Mouse (Mus musculus) thymus, adult 2 months (tissue): Measurements from ENCODE around the gene Zfp429. TPM values are rescaled to one million over a fixed set of nuclear protein-coding genes. Genes with fewer than 3 reads are reported as not detected.
"Not testable (repeated sequence)": the region's sequence is repeated elsewhere in the genome, so short reads cannot be mapped to it uniquely, and the experiment has no call there.

Source experiments
- DNase-seq: peaks from one replicate; pipeline ENCODE4 v3.0.0; 2021
- H3K27ac ChIP-seq: fragments of 200-500 bp; 2 replicates; pipeline ENCODE4 v1.5.1; 2012; ENCODE audit warnings: low read length, control low read depth; ENCODE audit not compliant: control insufficient read depth, insufficient read depth
- H3K27me3 ChIP-seq: fragments of 200-500 bp; 2 replicates; pipeline ENCODE4 v1.6.1; 2012; ENCODE audit warnings: mild to moderate bottlenecking, low read length, moderate library complexity, mixed read lengths; ENCODE audit not compliant: control insufficient read depth, insufficient read depth
- H3K36me3 ChIP-seq: fragments of 200-500 bp; 2 replicates; pipeline ENCODE4 v1.6.1; 2012; ENCODE audit warnings: mild to moderate bottlenecking, low read length, moderate library complexity; ENCODE audit not compliant: control insufficient read depth, insufficient read depth
- H3K4me1 ChIP-seq: fragments of 200-500 bp; replicated peaks from 2 replicates; pipeline ENCODE4 v1.6.1; 2012; ENCODE audit warnings: low read length; ENCODE audit not compliant: control insufficient read depth, insufficient read depth
- H3K4me3 ChIP-seq: fragments of 200-500 bp; 2 replicates; pipeline ENCODE4 v1.5.1; 2012; ENCODE audit warnings: mild to moderate bottlenecking, low read length, control low read depth, moderate library complexity; ENCODE audit not compliant: control insufficient read depth, insufficient read depth
- CTCF ChIP-seq: fragments of 200-500 bp; IDR thresholded peaks from 2 replicates; pipeline ENCODE4 v1.5.1; 2012; ENCODE audit warnings: mild to moderate bottlenecking, control low read depth, low read length, moderate library complexity, borderline replicate concordance; ENCODE audit not compliant: control insufficient read depth, poor library complexity, insufficient read depth; ENCODE audit errors: extremely low read depth
- POLR2A ChIP-seq: fragments of 200-500 bp; IDR thresholded peaks from 2 replicates; pipeline ENCODE4 v1.6.1; 2012; ENCODE audit warnings: mild to moderate bottlenecking, low read length, control low read depth, moderate library complexity; ENCODE audit not compliant: control insufficient read depth, poor library complexity, insufficient read depth; ENCODE audit errors: extremely low read depth
- WGBS: fragments of 180-500 bp; shearing (Covaris S2); methylation state at CpG from one replicate; pipeline ENCODE4 v1.1.7; 2018; 5-methylcytosine and 5-hydroxymethylcytosine counted together
- polyA plus RNA-seq: library from polyadenylated mRNA; depleted of rRNA; stranded (reverse); fragments of >200 nt; gene quantifications from 2 replicates; pipeline ENCODE4 v1.2.3, GENCODE M21; 2012; rRNA removed

Zfp429 gene
- polyA plus RNA-seq, result 1.6 and 5.0 TPM in 2 replicates

DNA sequence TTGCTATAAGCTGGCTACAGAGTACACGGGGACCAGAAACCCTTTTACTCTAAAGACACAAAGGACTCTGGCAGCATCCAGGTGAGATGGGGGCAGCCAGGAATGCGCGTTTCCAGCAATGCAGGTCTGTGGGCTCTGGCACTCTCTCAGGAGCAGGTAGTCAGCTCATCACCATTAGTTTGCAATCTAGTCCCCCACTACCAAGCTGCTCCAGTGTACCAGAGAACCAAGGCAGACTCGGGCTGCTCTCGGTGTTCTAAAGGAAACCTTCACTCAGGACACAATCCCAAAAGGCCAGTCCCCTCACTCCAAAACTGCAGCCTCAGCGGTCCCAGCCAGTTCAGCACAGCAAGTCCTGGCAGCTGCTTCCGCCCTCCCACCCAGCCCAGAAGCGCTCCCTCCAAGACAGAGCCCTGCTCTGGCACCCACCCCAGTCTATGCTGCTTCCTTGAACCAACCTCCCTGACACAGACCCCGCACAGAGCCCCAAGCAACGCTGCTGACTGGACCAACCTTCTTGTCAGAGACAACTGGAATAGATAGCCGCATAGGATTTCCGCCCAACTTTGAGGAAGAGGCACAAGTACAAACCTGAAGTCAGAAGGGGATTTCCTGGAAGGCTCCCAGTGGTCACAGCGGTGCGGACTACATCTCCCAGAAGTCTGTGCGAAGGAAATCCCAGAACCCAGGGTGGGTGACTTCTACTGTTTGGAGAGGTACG is at the start of gene Zfp429:
Gene Zfp429 (minus strand): TSS at position 637 of the 721 bp plus-strand sequence.
- H3K27me3 ChIP-seq, H3K4me1 ChIP-seq, H3K36me3 ChIP-seq, H3K27ac ChIP-seq: not testable (repeated sequence)
- DNase-seq, result peak; percentile 75
- 4% methylated on average over 16 of the region's 16 CpGs for WGBS
- H3K4me3 ChIP-seq, result peak within 1 kb of the TSS; percentile 54

DNA sequence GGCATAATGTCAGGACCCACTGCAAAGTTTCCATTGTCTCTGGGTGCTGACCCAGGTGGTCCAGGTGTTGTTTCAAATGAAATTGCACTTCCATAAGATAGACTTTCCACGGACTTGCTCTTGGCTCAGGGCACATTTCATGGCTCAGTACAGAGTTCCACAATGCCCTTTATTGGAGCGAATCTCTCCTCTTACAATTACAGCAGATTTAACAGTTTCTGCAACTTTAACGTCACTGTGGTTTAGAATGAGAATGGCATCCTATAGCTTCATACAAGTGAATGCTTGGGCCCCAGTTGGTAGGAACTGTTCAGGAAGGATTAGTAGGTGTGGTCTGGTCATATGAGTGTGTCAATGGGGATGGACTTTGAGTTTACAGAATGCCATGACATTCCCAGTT is 37.5 kb upstream of the Zfp429 start:
- H3K4me3 ChIP-seq, H3K27ac ChIP-seq, H3K36me3 ChIP-seq, H3K4me1 ChIP-seq, H3K27me3 ChIP-seq, DNase-seq: not testable (repeated sequence)
- 100% methylated on average over 1 of the region's 3 CpGs for WGBS

- Histone ChIP-seq H3K4me3 (no peak overlapping the region), H3K36me3 (no peaks in the 10 kb centered on the region), H3K27ac (no peak overlapping the region), H3K27me3 (no peaks in the 10 kb centered on the region), H3K4me1 (no peaks in the 10 kb centered on the region)
- WGBS, result 87% methylated on average over 3 of the region's 3 CpGs
- TF ChIP-seq CTCF, result no peak
- no peak for TF ChIP-seq POLR2A
- DNase-seq, result no peak
These were observed 28.5 kb upstream of the Zfp429 start for GRCm38 (mm10) chr13:67428116-67428515.

- H3K4me1 ChIP-seq, DNase-seq, H3K4me3 ChIP-seq, H3K36me3 ChIP-seq, H3K27ac ChIP-seq, H3K27me3 ChIP-seq: not testable (repeated sequence)
These were observed 26.1 kb upstream of the Zfp429 start for GRCm38 (mm10) chr13:67425699-67426098.

GRCm38 (mm10) chr13:67422532-67422931 is 22.9 kb upstream of the Zfp429 start:
- H3K36me3 ChIP-seq, H3K27ac ChIP-seq, DNase-seq, H3K4me1 ChIP-seq, H3K4me3 ChIP-seq, H3K27me3 ChIP-seq: not testable (repeated sequence)
- WGBS, result 93% methylated on average over 2 of the region's 2 CpGs

GRCm38 (mm10) chr13:67421207-67421857 is 21.7 kb upstream of the Zfp429 start, which contains the start of gene Zfp459:
Zfp459 (minus strand) TSS chr13:67421418.
- Histone ChIP-seq H3K36me3 (no peaks in the 10 kb centered on the region), H3K27me3 (no peaks in the 10 kb centered on the region), H3K27ac (no peak within 1 kb of the TSS), H3K4me1 (peaks cover 3% of the 10 kb centered on the region), H3K4me3 (peak within 1 kb of the TSS; percentile 96)
- 1% methylated on average over 22 of the region's 22 CpGs for WGBS
- DNase-seq, result peak; percentile 54
- no peak for TF ChIP-seq CTCF
- no peak for TF ChIP-seq POLR2A

DNA sequence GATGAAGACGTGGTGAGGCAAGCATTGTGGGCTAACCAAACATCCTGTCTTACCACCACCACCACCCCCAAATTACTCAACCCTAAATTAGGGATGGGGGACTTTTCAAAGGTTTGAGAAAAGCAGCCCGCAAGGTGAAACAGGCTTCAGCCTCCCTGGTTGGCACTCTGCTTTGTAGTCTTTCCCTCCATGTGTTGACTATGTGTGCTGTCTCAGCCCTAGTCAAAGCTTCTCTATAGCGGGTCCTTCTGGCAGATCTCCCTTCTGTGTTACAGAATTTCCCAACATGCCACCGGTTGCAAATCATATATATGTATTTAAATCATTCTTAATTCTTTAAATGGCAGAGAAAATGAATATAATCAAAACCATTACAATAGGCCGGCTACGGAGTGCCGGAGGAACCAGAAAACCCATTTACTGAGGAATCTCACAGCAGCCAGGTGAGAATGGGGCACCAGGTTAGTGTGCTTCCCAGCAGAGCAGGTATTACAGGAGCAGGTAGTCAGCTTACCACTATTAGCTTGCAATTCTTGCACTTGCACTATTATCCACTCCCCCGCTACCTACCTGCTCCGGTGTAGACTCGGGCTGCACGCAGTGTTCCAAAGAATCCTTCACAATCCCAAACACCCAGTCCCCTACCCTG is 21.1 kb upstream of the Zfp429 start:
- TF ChIP-seq POLR2A (no peak), CTCF (no peak)
- H3K36me3 ChIP-seq, result no peaks in the 10 kb centered on the region
- no peak for DNase-seq
- 43% methylated on average over 11 of the region's 11 CpGs for WGBS
- no peak overlapping the region for H3K27ac ChIP-seq
- peaks cover 3% of the 10 kb centered on the region for H3K4me1 ChIP-seq
- H3K27me3 ChIP-seq, result no peaks in the 10 kb centered on the region
- peak overlapping the region; percentile 96 for H3K4me3 ChIP-seq
